Mouse (Mus musculus): ENCODE data around the gene Ssbp3.

GRCm38 (mm10) chr4:106921375-106922336, 11.2 kb downstream of the Ssbp3 start:
- no peak for TF ChIP-seq CTCF (IDR thresholded peaks at IDR 0.05; ENCODE audit: borderline replicate concordance, extremely low read depth, insufficient read depth, insufficient read length)
- TF ChIP-seq POLR2A (IDR thresholded peaks at IDR 0.05; ENCODE audit: borderline replicate concordance, extremely low read depth, insufficient read depth, insufficient read length, poor library complexity, severe bottlenecking): no peak

All from brain, embryonic 14.5 days (tissue).